Mouse (Mus musculus) midbrain, embryonic 15.5 days (tissue): ENCODE measurements at regions not wholly inside any gene's neighbourhood (a gene's known extent, or its start where the extent isn't known, plus 50 kb on each side); places are given as distances from the start of the nearest gene placed in this dataset.

Source experiments
- ATAC-seq: fragments of 200-750 bp; cut with Nextera tagmentation; replicated peaks from 2 replicates; pipeline ENCODE4 v1.8.0; 2017; ENCODE audit warnings: moderate TSS enrichment
- H3K27ac ChIP-seq: fragments of 300-500 bp; sonication (generic); 2 replicates; pipeline ENCODE4 v1.5.1; 2015; ENCODE audit warnings: mild to moderate bottlenecking, inconsistent platforms
- H3K27me3 ChIP-seq: fragments of 300-500 bp; sonication (generic); replicated peaks from 2 replicates; pipeline ENCODE4 v1.6.1; 2015; ENCODE audit warnings: inconsistent platforms
- H3K36me3 ChIP-seq: fragments of 300-500 bp; sonication (generic); replicated peaks from 2 replicates; pipeline ENCODE4 v1.6.1; 2015; ENCODE audit warnings: inconsistent platforms
- H3K4me1 ChIP-seq: fragments of 300-500 bp; sonication (generic); 2 replicates; pipeline ENCODE4 v1.6.1; 2015; ENCODE audit warnings: inconsistent platforms
- H3K4me2 ChIP-seq: fragments of 300-500 bp; sonication (generic); 2 replicates; pipeline ENCODE4 v1.6.1; 2015; ENCODE audit warnings: inconsistent platforms, mild to moderate bottlenecking, moderate library complexity
- H3K4me3 ChIP-seq: fragments of 300-500 bp; sonication (generic); 2 replicates; pipeline ENCODE4 v1.5.1; 2015; ENCODE audit warnings: mild to moderate bottlenecking, inconsistent platforms
- H3K9ac ChIP-seq: fragments of 300-500 bp; sonication (generic); 2 replicates; pipeline ENCODE4 v1.6.1; 2015; ENCODE audit warnings: mild to moderate bottlenecking, inconsistent platforms
- H3K9me3 ChIP-seq: fragments of 300-500 bp; sonication (generic); 2 replicates; pipeline ENCODE4 v1.6.1; 2016; ENCODE audit warnings: inconsistent platforms
- WGBS: fragments of 180-500 bp; shearing (Covaris S2); methylation state at CpG from one replicate; pipeline ENCODE4 v1.1.7; 2015; ENCODE audit warnings: mixed read lengths; 5-methylcytosine and 5-hydroxymethylcytosine counted together

DNA sequence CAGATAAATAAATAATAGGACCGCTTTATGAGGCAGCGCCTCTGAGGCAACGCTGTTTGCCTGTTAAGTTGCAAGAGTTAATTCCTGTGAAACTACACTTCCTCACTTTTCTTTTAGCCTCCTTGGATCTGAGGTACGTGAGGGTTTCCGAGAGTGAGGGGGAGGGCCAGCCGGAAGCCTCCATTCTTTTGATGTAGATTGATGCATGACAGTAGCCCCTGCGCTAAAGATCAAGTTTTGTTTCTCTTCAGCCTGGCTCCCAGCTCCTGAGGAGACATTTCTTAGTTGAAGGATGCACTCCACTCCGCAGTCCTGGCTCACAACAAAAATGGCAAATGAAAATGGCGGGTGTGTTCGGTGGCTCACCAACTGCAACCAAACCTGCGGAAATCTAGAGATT, 485.6 kb upstream of the Cited2 start:
- Histone ChIP-seq H3K4me2 (peak overlapping the region; percentile 1; the same call in 1 of the 2 replicates), H3K4me1 (peaks cover 28% of the 10 kb centered on the region), H3K27me3 (no peaks in the 10 kb centered on the region), H3K36me3 (no peaks in the 10 kb centered on the region), H3K9me3 (no peaks in the 10 kb centered on the region), H3K4me3 (no peak overlapping the region), H3K27ac (no peak overlapping the region), H3K9ac (no peak overlapping the region)
- no peak for ATAC-seq
- 31% methylated on average over 11 of the region's 11 CpGs for WGBS

DNA sequence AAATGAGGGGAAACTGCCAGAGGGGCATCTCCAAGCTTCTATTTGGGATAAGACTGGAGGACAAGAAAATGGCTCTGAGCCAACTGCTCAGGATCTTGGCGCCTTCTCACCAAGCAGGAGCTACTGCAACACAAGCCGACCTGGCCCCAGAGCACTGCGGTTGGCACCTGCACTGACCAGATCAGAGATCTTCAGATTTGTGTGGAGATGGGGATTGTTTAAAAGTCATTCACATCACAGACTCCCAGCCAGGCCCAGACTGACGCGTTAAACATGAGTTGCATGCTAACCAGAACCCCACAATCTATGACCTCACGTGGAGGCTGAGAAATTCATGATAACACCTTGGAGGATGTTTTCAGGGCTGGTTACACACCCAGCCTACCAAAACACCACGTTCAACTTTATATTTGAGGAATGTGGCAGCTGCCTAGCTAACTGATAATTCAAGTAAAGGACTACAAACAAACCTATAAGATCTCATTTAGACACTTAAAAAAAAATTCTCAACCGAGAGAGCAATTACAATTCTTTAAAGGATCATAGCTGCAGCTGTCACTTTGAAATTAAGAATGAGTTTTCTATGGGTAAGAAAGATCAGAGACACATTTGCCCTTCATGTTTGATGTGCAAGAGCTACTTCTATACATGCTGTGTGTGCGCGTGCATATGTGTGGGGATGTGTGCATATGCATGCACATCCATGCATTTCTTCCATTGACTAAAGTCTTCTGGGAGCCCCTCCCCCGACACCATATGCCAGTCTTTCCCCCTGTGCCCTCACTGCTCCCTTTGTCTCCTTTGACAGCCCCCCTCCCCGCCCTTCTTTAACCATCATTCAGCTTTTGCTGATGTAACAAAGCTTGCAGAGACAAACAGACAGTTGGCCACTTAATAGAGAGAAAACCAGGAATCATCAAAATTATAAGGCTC, 484.8 kb upstream of the Cited2 start:
- H3K27me3 ChIP-seq = no peaks in the 10 kb centered on the region
- H3K9ac ChIP-seq = no peak overlapping the region
- H3K4me1 ChIP-seq = peaks cover 28% of the 10 kb centered on the region
- peak; percentile 54 for ATAC-seq
- no peak overlapping the region for H3K4me2 ChIP-seq
- no peaks in the 10 kb centered on the region for H3K9me3 ChIP-seq
- H3K27ac ChIP-seq = no peak overlapping the region
- H3K4me3 ChIP-seq = no peak overlapping the region
- 34% methylated on average over 12 of the region's 12 CpGs for WGBS
- no peaks in the 10 kb centered on the region for H3K36me3 ChIP-seq

DNA sequence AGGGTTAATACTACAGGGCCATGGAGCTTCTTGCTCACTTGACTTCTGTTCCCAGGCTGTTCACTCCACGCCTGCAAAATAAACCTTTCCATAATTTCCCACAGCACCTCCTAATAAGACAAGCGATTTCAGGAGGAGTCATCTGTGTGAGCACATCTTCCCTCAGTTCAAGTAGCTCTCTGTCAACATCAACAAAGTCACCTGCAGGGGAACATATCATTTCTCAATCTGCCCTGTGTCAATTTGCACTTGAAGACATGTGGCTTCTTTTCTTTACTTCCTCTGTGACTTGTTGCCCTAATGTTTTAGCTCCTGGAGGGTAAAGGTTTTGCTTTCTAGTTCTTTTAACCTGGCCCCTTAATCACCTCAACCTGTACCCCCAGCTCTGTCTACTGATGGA, 474.7 kb upstream of the Cited2 start:
- H3K9me3 ChIP-seq = no peaks in the 10 kb centered on the region
- 0 out of 2 replicates have a peak, but pooled peaks cover 3% of the 10 kb centered on the region for H3K4me1 ChIP-seq
- 64% methylated on average over 2 of the region's 2 CpGs for WGBS
- H3K36me3 ChIP-seq = no peaks in the 10 kb centered on the region
- H3K4me2 ChIP-seq = no peak overlapping the region
- H3K27me3 ChIP-seq = no peaks in the 10 kb centered on the region
- ATAC-seq = no peak
- H3K9ac ChIP-seq = no peak overlapping the region
- no peak overlapping the region for H3K4me3 ChIP-seq
- H3K27ac ChIP-seq = no peak overlapping the region

DNA sequence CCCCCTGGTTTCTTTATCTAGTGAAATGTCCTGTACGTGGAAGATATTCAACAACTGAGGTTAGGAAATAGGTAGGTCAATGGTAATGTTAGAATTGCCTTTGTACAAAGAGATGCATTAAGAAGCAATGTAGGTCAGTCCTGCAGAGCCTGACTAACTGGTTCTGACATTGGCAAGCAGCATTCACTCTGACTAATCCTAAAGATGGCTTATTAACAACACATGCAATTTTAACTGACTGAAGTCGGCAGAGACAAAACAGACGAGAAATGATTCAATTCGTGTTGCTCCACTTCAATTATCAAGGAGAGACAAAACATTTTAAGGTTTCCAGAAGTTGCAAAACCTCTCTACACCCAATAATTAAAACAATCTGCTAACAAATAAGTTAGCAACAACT, 470.0 kb upstream of the Cited2 start:
- Histone ChIP-seq H3K4me3 (no peak overlapping the region), H3K9ac (no peak overlapping the region), H3K4me2 (no peak overlapping the region), H3K9me3 (no peaks in the 10 kb centered on the region), H3K4me1 (0 out of 2 replicates have a peak, but pooled peaks cover 3% of the 10 kb centered on the region), H3K36me3 (no peaks in the 10 kb centered on the region), H3K27ac (no peak overlapping the region), H3K27me3 (no peaks in the 10 kb centered on the region)
- WGBS = 42% methylated on average over 4 of the region's 4 CpGs
- no peak for ATAC-seq

DNA sequence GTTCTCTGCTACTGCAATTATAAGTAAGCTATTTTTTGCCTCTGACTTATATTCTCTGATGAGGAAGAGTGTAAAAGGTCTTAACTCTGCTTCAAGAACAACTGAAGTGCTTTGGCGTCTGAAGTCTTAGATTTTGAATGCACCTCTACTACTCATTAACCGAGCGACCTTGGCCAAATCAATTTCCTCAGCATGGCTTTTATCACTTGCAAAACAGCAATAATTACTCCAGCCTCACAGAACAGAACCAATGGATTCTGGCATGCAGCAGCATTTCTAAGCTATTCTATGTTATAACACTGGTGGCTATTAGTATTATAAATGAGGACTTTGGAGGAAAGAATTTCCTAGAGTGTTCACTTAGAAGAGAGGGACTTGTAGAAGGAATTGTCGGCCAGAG, 462.9 kb upstream of the Cited2 start:
- WGBS = 70% methylated on average over 4 of the region's 4 CpGs

DNA sequence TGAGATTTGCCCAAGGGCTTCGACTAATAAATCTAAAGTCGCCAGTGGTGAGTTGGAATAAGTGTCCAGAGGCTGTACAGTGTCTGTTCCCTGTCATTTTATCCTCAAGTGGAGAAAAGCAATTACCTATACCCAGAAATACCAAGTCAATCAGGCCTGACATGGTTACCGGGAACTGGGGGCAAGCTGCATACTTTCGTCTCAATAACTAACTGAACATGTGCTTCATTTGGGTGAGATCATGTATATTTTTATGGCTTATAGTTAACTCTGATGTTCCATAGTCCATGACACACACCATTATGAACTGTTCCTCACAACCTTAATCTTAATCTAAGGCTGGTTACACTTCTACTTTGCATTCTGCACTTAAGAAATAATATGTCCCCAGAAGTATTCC, 462.4 kb upstream of the Cited2 start:
- no peak overlapping the region for H3K4me2 ChIP-seq
- no peaks in the 10 kb centered on the region for H3K4me1 ChIP-seq
- ATAC-seq = no peak
- H3K9me3 ChIP-seq = no peaks in the 10 kb centered on the region
- no peaks in the 10 kb centered on the region for H3K27me3 ChIP-seq
- H3K4me3 ChIP-seq = no peak overlapping the region
- no peak overlapping the region for H3K9ac ChIP-seq
- 79% methylated on average over 4 of the region's 4 CpGs for WGBS
- H3K36me3 ChIP-seq = no peaks in the 10 kb centered on the region
- no peak overlapping the region for H3K27ac ChIP-seq

More for the DNA sequence above, 462.9 kb upstream of the Cited2 start:
- no peak for ATAC-seq
- no peak overlapping the region for H3K4me3 ChIP-seq
- H3K4me1 ChIP-seq = no peaks in the 10 kb centered on the region
- H3K27ac ChIP-seq = no peak overlapping the region
- H3K9ac ChIP-seq = no peak overlapping the region
- no peak overlapping the region for H3K4me2 ChIP-seq
- no peaks in the 10 kb centered on the region for H3K36me3 ChIP-seq
- no peaks in the 10 kb centered on the region for H3K27me3 ChIP-seq
- H3K9me3 ChIP-seq = no peaks in the 10 kb centered on the region

DNA sequence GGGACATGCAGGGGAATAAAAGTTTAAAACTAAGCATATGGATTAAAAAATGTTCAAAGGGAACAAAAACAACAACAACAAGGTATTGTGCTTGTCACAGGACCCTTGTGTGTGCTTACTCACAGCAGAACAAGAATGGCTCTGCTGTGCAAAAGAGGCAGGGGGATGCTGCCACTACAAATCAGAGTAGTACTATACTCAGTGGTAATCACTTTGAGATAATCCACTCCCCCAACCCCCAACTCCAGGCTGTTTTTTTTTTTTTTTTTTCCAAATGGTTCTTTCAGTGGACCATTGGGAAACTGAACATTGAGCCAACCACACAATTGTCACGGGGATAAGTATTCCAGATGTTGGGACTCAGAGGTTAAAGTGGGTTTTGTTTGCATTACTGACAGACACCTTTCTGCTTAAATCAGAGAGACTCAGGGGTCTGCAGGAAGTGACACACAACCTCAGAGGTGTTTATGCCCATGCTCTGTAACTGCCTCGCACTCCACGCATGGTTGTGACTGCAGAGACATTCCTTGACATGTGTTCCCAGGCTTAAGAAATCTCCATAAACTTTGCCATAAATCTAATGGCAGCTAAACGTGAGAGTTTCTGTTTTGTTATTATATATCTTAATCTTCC, 461.7 kb upstream of the Cited2 start:
- ATAC-seq = no peak
- 71% methylated on average over 4 of the region's 4 CpGs for WGBS
- Histone ChIP-seq H3K4me3 (no peak overlapping the region), H3K9ac (no peak overlapping the region), H3K36me3 (no peaks in the 10 kb centered on the region), H3K27ac (no peak overlapping the region), H3K4me2 (no peak overlapping the region), H3K9me3 (no peaks in the 10 kb centered on the region), H3K27me3 (no peaks in the 10 kb centered on the region), H3K4me1 (no peaks in the 10 kb centered on the region)

DNA sequence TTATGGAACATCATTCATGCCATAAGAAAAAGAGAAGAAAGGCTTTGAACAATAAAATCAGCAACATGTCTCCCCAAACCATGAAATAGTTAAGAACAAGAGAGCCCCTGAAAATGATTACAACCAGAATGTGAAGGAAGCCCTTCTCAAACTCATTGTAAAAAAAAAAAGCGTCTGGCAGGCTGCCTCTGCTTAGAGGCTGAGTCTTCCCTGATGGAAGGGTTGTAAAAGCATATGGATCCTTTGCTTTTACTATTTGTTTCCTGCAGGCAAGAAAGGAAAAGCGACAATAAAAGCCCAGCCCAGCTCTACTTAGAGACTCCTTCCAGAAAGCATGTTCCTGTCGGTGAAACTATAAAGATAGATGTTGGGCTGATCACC, 461.2 kb upstream of the Cited2 start:
- no peak overlapping the region for H3K4me3 ChIP-seq

DNA sequence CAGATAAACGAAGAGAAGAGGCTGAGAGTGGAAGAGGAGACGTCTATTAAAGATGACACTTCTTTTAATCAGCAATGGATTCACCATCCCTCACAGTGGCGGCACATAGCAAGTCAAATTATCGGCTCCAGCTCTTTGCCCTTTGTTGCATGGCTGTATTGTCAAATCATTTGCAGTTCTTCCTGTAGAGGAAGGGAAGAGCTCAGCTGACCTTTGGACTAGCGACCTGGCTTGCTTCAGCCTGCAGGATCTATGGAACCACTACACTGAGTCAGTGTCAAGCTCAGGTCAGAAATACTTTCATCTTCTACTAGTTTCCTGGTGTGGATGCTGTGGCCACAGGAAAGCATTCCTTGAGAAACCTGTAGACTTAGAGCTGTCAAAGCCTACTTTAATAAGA, 450.4 kb upstream of the Cited2 start:
- H3K27me3 ChIP-seq = no peaks in the 10 kb centered on the region
- no peak overlapping the region for H3K27ac ChIP-seq
- no peak overlapping the region for H3K4me2 ChIP-seq
- H3K9ac ChIP-seq = no peak overlapping the region
- H3K9me3 ChIP-seq = no peaks in the 10 kb centered on the region
- no peak for ATAC-seq
- no peaks in the 10 kb centered on the region for H3K36me3 ChIP-seq
- H3K4me1 ChIP-seq = no peaks in the 10 kb centered on the region
- no peak overlapping the region for H3K4me3 ChIP-seq
- WGBS = 79% methylated on average over 5 of the region's 5 CpGs

More for the DNA sequence above, 461.2 kb upstream of the Cited2 start:
- Histone ChIP-seq H3K9me3 (no peaks in the 10 kb centered on the region), H3K27me3 (no peaks in the 10 kb centered on the region), H3K4me1 (no peaks in the 10 kb centered on the region), H3K9ac (no peak overlapping the region), H3K27ac (no peak overlapping the region), H3K4me2 (no peak overlapping the region), H3K36me3 (no peaks in the 10 kb centered on the region)
- WGBS = 73% methylated on average over 3 of the region's 3 CpGs
- ATAC-seq = no peak

DNA sequence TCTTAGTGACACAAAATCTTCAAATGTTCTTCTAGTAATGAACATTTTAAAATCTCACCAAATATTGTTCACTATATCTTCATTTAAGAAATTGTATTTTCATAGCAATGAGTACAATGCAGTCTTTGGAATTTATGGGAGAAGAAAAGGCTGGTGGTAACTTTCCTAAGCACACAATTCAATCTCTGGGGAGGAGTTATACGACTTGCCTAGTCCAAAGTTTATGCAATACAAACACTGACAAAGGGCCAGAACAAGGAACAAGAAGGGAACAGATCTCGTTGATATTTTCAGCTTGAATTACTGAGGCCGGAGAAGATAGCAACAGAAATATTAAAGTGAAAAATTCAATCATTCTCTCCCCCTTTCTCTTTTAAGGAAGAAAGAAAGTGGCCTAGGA, 449.2 kb upstream of the Cited2 start:
- no peaks in the 10 kb centered on the region for H3K9me3 ChIP-seq
- 88% methylated on average over 3 of the region's 3 CpGs for WGBS
- H3K27ac ChIP-seq = no peak overlapping the region
- no peaks in the 10 kb centered on the region for H3K27me3 ChIP-seq
- H3K36me3 ChIP-seq = no peaks in the 10 kb centered on the region
- H3K4me2 ChIP-seq = no peak overlapping the region
- H3K9ac ChIP-seq = no peak overlapping the region
- H3K4me1 ChIP-seq = no peaks in the 10 kb centered on the region
- ATAC-seq = no peak
- H3K4me3 ChIP-seq = no peak overlapping the region

DNA sequence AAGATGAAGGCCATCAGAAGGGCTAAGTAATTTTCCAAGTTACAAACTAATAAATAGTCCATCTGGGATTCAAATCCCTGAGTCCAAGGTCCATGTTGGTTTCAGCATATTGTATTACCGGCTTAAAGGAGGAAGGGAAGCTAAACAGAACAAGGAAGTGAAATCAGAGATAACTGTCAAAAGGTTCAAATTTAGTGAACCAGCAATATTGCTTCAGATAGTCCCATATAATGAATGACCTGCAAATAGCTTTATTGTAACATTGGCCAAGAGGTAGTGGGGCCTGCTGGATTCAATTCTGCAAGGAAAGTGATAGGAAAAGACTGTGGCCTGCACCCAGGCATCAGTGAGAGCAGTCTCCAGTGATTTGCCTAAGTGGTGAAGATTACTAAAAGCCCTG, 447.8 kb upstream of the Cited2 start:
- no peaks in the 10 kb centered on the region for H3K36me3 ChIP-seq
- H3K27ac ChIP-seq = no peak overlapping the region
- WGBS = 91% methylated on average over 1 of the region's 1 CpGs
- H3K9me3 ChIP-seq = no peaks in the 10 kb centered on the region
- no peaks in the 10 kb centered on the region for H3K4me1 ChIP-seq
- no peak overlapping the region for H3K4me2 ChIP-seq
- ATAC-seq = no peak
- H3K4me3 ChIP-seq = no peak overlapping the region
- H3K27me3 ChIP-seq = no peaks in the 10 kb centered on the region
- H3K9ac ChIP-seq = no peak overlapping the region

DNA sequence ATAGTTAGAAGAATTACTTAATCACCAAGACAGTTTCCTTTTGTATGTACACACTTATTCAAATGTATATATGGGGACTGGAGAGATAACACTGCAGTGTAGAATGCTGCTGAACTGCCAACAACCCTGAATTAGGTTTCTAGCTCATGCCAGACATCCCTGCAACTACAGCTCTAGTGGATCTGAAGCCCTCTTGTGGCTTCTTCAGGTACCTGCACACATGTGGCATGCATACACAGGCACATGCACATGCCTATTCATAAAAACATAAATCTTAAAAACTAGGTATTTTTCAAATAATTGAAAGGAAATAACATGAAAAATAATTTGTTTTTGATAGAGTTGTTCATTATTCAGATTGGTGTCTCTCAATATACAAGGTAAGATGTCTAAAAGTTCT, 445.1 kb upstream of the Cited2 start:
- Histone ChIP-seq H3K27me3 (no peaks in the 10 kb centered on the region), H3K36me3 (no peaks in the 10 kb centered on the region), H3K9ac (no peak overlapping the region), H3K4me1 (no peaks in the 10 kb centered on the region), H3K9me3 (no peaks in the 10 kb centered on the region), H3K27ac (no peak overlapping the region), H3K4me2 (no peak overlapping the region), H3K4me3 (no peak overlapping the region)
- ATAC-seq = no peak

DNA sequence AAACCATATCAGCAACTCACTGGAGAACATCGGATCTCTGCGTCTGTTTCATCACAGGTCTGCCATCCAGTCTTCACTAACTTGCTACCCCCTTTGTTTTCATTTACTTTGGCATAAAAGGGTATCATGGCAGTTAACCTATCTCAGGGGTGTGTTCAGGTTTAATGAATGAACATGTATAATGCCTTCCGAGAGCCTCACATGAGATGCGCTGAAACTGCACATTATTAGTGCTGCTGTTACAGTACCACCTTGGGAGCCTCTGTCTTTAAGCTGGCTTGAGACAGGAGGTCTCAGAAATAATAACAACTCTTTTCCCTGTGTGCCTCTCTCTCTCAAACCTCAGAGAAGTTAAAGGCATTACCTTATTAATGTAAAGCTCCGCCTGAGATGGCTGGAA, 438.2 kb upstream of the Cited2 start:
- Histone ChIP-seq H3K4me2 (no peak overlapping the region), H3K36me3 (no peaks in the 10 kb centered on the region), H3K27me3 (no peaks in the 10 kb centered on the region), H3K9ac (no peak overlapping the region), H3K9me3 (no peaks in the 10 kb centered on the region), H3K27ac (no peak overlapping the region), H3K4me3 (no peak overlapping the region), H3K4me1 (no peaks in the 10 kb centered on the region)
- no peak for ATAC-seq
- WGBS = 82% methylated on average over 5 of the region's 5 CpGs
